In the genomic region with DNA sequence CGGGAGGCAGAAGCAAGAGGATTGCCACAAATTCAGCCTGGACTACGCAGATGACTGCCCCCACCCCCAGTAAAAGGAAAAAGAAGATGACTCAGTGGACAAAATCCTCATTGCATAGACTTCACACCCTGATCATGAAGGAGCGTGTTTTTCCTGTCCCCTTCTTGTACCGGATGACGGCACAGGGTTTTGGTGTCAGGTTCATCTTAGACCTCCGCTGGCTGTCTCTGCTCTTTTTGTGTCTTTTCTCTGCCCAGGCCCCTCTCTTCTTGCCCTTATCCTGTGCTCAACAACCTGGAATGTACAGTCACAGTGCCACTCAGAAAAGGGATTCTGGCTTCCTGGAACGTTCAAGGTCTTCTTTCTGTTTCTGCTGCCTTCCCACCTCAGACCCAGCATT, we compare ENCODE assay signal across 30 mouse cellular contexts. TPM values are rescaled to one million over a fixed set of nuclear protein-coding genes. Genes with fewer than 3 reads are reported as not detected.
DNase-seq lines count a peak whose midpoint lies in the region; ATAC-seq and TF ChIP-seq lines count a peak whose summit lies in the region.
"Had no signal": no experiment of that assay in that cellular context is flagged by ENCODE, and none has a peak within 500 bp of the region (broad histone marks: within the 10 kb centered on the region; RNA-seq: fewer than 3 reads in every experiment).

No protein-coding gene starts in this region.

- intact Hi-C loops in heart, postnatal 36 days (cut with DNase I) = no loop called here
- intact Hi-C loops in left cerebral cortex, adult 2 months (cut with DNase I) = no loop called here
- intact Hi-C loops in left cerebral cortex, postnatal 25 days (cut with DNase I) = no loop called here

- H3K9me3 ChIP-seq in heart, embryonic 14.5 days (ENCODE audit: control insufficient read depth, low read length) = no peaks in the 10 kb centered on the region
- H3K9me3 ChIP-seq: embryonic facial prominence, embryonic 13.5 days; forebrain, embryonic 10.5 days; hindbrain, embryonic 13.5 days; neural tube, embryonic 15.5 days had no signal

- peak; percentile 72 for DNase-seq in heart, adult 11 months
- DNase-seq in heart, postnatal 36 days = no peak
- no peak for DNase-seq in heart, adult 18-20 months
- no peak for DNase-seq in left cerebral cortex, adult 2 months (ENCODE audit: extremely low spot score in 1 of 2, low spot score in 2 of 2)
- no peak for DNase-seq in left cerebral cortex, postnatal 25 days (ENCODE audit: low spot score in 2 of 2)
- no peak for DNase-seq in natural killer cell, adult 2 months (ENCODE audit: low spot score in 2 of 2)
- DNase-seq: cerebellum, adult 18-20 months; gastrocnemius, adult 2 months; gastrocnemius, postnatal 36 days; heart, postnatal 4 days; kidney, postnatal 14 days; left cerebral cortex, postnatal 4 days; liver; lung, adult 2 months; lung, postnatal 10 days; midbrain, embryonic 14.5 days; right cerebral cortex, adult 18-20 months; spleen, adult 18-20 months; thymus, postnatal 14 days had no signal

- no peak overlapping the region for H3K4me3 ChIP-seq in heart, embryonic 14.5 days (ENCODE audit: control insufficient read depth in 1 of 2, insufficient read depth in 1 of 2, low read depth in 1 of 2, low read length in 2 of 2)
- no peak overlapping the region for H3K4me3 ChIP-seq in left cerebral cortex, adult 2 months
- H3K4me3 ChIP-seq: embryonic facial prominence, embryonic 13.5 days; forebrain, embryonic 10.5 days; gastrocnemius, adult 2 months; hindbrain, embryonic 13.5 days; neural tube, embryonic 15.5 days had no signal

- 76% methylated on average over 7 of the region's 7 CpGs for whole genome bisulfite sequencing in heart, embryonic 14.5 days

- H3K4me2 ChIP-seq in heart, embryonic 14.5 days (ENCODE audit: low read length) = no peak overlapping the region
- H3K4me2 ChIP-seq: embryonic facial prominence, embryonic 13.5 days; hindbrain, embryonic 13.5 days; neural tube, embryonic 15.5 days had no signal

- no peak overlapping the region for H3K9ac ChIP-seq in heart, embryonic 14.5 days (ENCODE audit: low read length)
- H3K9ac ChIP-seq: embryonic facial prominence, embryonic 13.5 days; hindbrain, embryonic 13.5 days; liver, embryonic 14.5 days; neural tube, embryonic 15.5 days had no signal

- ATAC-seq in heart, embryonic 14.5 days (ENCODE audit: insufficient number of reproducible peaks, insufficient read depth, low FRiP score, low read depth) = no peak
- ATAC-seq: forebrain, embryonic 16.5 days; intestine, embryonic 16.5 days had no signal

- peaks cover 24 to 45% of the 10 kb centered on the region in 2 experiments for H3K4me1 ChIP-seq in heart, embryonic 14.5 days (ENCODE audit: control insufficient read depth in 2 of 2, insufficient read depth in 2 of 2, low read length in 2 of 2)
- H3K4me1 ChIP-seq: hindbrain, embryonic 13.5 days had no signal

- no peaks in the 10 kb centered on the region for H3K27me3 ChIP-seq in heart, embryonic 14.5 days (ENCODE audit: control insufficient read depth, insufficient read depth, low read length)
- H3K27me3 ChIP-seq: embryonic facial prominence, embryonic 13.5 days; hindbrain, embryonic 13.5 days had no signal

- peak overlapping the region; percentile 17 to 29; a peak in 3 of 4 replicates for H3K27ac ChIP-seq in heart, embryonic 14.5 days (replicated peaks in 1 of 2; ENCODE audit: control insufficient read depth in 1 of 2, insufficient read depth in 1 of 2, low read depth in 2 of 2, low read length in 2 of 2)
- H3K27ac ChIP-seq in left cerebral cortex, adult 2 months = peak overlapping the region; percentile 53; the same call in 1 of the 2 replicates
- H3K27ac ChIP-seq: embryonic facial prominence, embryonic 13.5 days; forebrain, embryonic 10.5 days; hindbrain, embryonic 13.5 days; liver, embryonic 14.5 days; neural tube, embryonic 15.5 days had no signal

- H3K36me3 ChIP-seq in heart, embryonic 14.5 days (ENCODE audit: control insufficient read depth, insufficient read depth, low read length) = no peaks in the 10 kb centered on the region
- H3K36me3 ChIP-seq: embryonic facial prominence, embryonic 13.5 days; forebrain, embryonic 10.5 days; hindbrain, embryonic 13.5 days; neural tube, embryonic 15.5 days had no signal

- TF ChIP-seq CTCF in left cerebral cortex, adult 2 months (IDR thresholded peaks at IDR 0.05) = no peak

RNA-seq across cellular contexts. Expression of a gene that starts 14.6 kb away (rescaled TPM):
- total RNA-seq in heart, postnatal 36 days (2021) = 100 to 1,000 TPM; 120 to 129 TPM
- polyA plus RNA-seq in heart, embryonic 14.5 days (2014; fragmentation: Nextera tagmentation; extraction: Ambion mirVana) = 60.0 and 73.5 TPM in 2 replicates
- total RNA-seq in heart, adult 18-20 months (2021) = 100 to 1,000 TPM; 109 to 122 TPM
- total RNA-seq in left cerebral cortex, adult 2 months (2021) = 100 to 1,000 TPM; 200 to 236 TPM
- 100 to 1,000 TPM; 211 to 225 TPM for total RNA-seq in left cerebral cortex, postnatal 25 days (2021)
- total RNA-seq: CH12.LX; common myeloid progenitor, adult 5-6 weeks; monocyte, adult 5-6 weeks had no signal
